ENCODE assay signal across 8 mouse cellular contexts in genomic region chr3:152478599-152479435, GRCm38 (mm10).
A peak's percentile ranks its signal among the peaks of the same experiment; 100 is the strongest.
DNase-seq lines count a peak whose midpoint lies in the region; ATAC-seq lines count a peak whose summit lies in the region.

No protein-coding gene starts in this region.

- H3K4me3 ChIP-seq in embryonic facial prominence, embryonic 10.5 days, result peak overlapping the region; percentile 56
- H3K4me3 ChIP-seq in limb, embryonic 10.5 days, result peak overlapping the region; percentile 55
- peak overlapping the region; percentile 32; the same call in 1 of the 2 replicates for H3K4me3 ChIP-seq in midbrain, embryonic 11.5 days (ENCODE audit: low read depth, low read length)

- no peaks in the 10 kb centered on the region for H3K9me3 ChIP-seq in embryonic facial prominence, embryonic 10.5 days
- no peaks in the 10 kb centered on the region for H3K9me3 ChIP-seq in limb, embryonic 10.5 days (replicated peaks)
- no peaks in the 10 kb centered on the region for H3K9me3 ChIP-seq in midbrain, embryonic 11.5 days (ENCODE audit: control insufficient read depth, low read length)

- intact Hi-C loops in heart, postnatal 14 days (cut with DNase I), result loop anchor here (10.0 kb wide), 1 partner anchor 236 kb away; the partner anchor contains the start of gene Pigk

- peak overlapping the region; percentile 72 for H3K27ac ChIP-seq in embryonic facial prominence, embryonic 10.5 days (replicated peaks)
- peak overlapping the region; percentile 63 for H3K27ac ChIP-seq in limb, embryonic 10.5 days
- no peak overlapping the region for H3K27ac ChIP-seq in midbrain, embryonic 11.5 days (ENCODE audit: low read depth, low read length)

- 6% methylated on average over 15 of the region's 16 CpGs for WGBS in embryonic facial prominence, embryonic 10.5 days
- 9% methylated on average over 16 of the region's 16 CpGs for WGBS in limb, embryonic 10.5 days
- 3% methylated on average over 13 of the region's 16 CpGs for WGBS in midbrain, embryonic 11.5 days

- DNase-seq in urinary bladder, adult 18-20 months (ENCODE audit: low spot score in 2 of 2), result peak; percentile 30 to 37
- DNase-seq in urinary bladder, postnatal 10 days (ENCODE audit: low spot score), result no peak
- DNase-seq in embryonic facial prominence, embryonic 10.5 days (ENCODE audit: low spot score), result peak; percentile 83
- peak; percentile 26 to 37 for DNase-seq in heart, postnatal 14 days
- DNase-seq in limb, embryonic 10.5 days (ENCODE audit: low spot score), result peak; percentile 73
- peak; percentile 95 for DNase-seq in midbrain, embryonic 11.5 days (ENCODE audit: low spot score, missing footprints)
- peak; percentile 9 to 40 for DNase-seq in thymus, adult 18-20 months
- DNase-seq in right cerebral cortex, postnatal 14 days, result no peak

- no peaks in the 10 kb centered on the region for H3K27me3 ChIP-seq in embryonic facial prominence, embryonic 10.5 days (replicated peaks; ENCODE audit: low read depth, poor library complexity, severe bottlenecking)
- no peaks in the 10 kb centered on the region for H3K27me3 ChIP-seq in limb, embryonic 10.5 days (ENCODE audit: low read depth, poor library complexity, severe bottlenecking)
- no peaks in the 10 kb centered on the region for H3K27me3 ChIP-seq in midbrain, embryonic 11.5 days (ENCODE audit: control insufficient read depth, insufficient read depth, low read length)

- peak overlapping the region; percentile 63 for H3K4me2 ChIP-seq in midbrain, embryonic 11.5 days

- peaks cover 37% of the 10 kb centered on the region for H3K4me1 ChIP-seq in embryonic facial prominence, embryonic 10.5 days
- H3K4me1 ChIP-seq in limb, embryonic 10.5 days, result peaks cover 46% of the 10 kb centered on the region
- peaks cover 11% of the 10 kb centered on the region; the same call in 1 of the 2 replicates for H3K4me1 ChIP-seq in midbrain, embryonic 11.5 days (ENCODE audit: control insufficient read depth, insufficient read depth, low read length)

- H3K9ac ChIP-seq in midbrain, embryonic 11.5 days (ENCODE audit: low read length), result no peak overlapping the region

- ATAC-seq in midbrain, embryonic 11.5 days (ENCODE audit: low FRiP score), result peak; percentile 81

- no peaks in the 10 kb centered on the region for H3K36me3 ChIP-seq in embryonic facial prominence, embryonic 10.5 days (replicated peaks)
- H3K36me3 ChIP-seq in limb, embryonic 10.5 days, result no peaks in the 10 kb centered on the region
- H3K36me3 ChIP-seq in midbrain, embryonic 11.5 days (ENCODE audit: control insufficient read depth, insufficient read depth, low read length), result no peaks in the 10 kb centered on the region

Comparison
In these comparisons a context has a peak if more than half of its experiments do, and no peak if none do; other contexts are left out.
1. DNase-seq: peak in urinary bladder, adult 18-20 months (2 of 2), embryonic facial prominence, embryonic 10.5 days (single experiment), heart, postnatal 14 days (2 of 2), limb, embryonic 10.5 days (single experiment), midbrain, embryonic 11.5 days (single experiment) and thymus, adult 18-20 months (2 of 2); none in urinary bladder, postnatal 10 days (single experiment) and right cerebral cortex, postnatal 14 days (single experiment).
2. Peak in every context shown above with its lines, with median percentiles within 50 percentile points of each other: H3K4me3 ChIP-seq.